Mouse (Mus musculus) midbrain, postnatal 0 days (tissue): ENCODE results near the gene Elk1. TPM values are rescaled to one million over a fixed set of nuclear protein-coding genes. Genes with fewer than 3 reads are reported as not detected.
A peak's percentile ranks its signal among the peaks of the same experiment; 100 is the strongest.

Source experiments
- ATAC-seq: fragments of 200-750 bp; cut with Nextera tagmentation; 2 replicates; pipeline ENCODE4 v1.8.0; 2017; ENCODE audit warnings: moderate number of reproducible peaks, mild to moderate bottlenecking, moderate TSS enrichment, moderate library complexity; ENCODE audit not compliant: low FRiP score
- DNase-seq: peaks from one replicate; pipeline ENCODE4 v3.0.0-alpha.2; 2015; ENCODE audit warnings: low spot score
- H3K27ac ChIP-seq: fragments of 300-500 bp; sonication (generic); 2 replicates; pipeline ENCODE4 v1.5.1; 2014; ENCODE audit warnings: low read depth, mild to moderate bottlenecking, low read length, mixed read lengths
- H3K27me3 ChIP-seq: fragments of 300-500 bp; sonication (generic); 2 replicates; pipeline ENCODE4 v1.6.1; 2014; ENCODE audit warnings: low read length, control low read depth, mixed read lengths; ENCODE audit not compliant: insufficient read depth
- H3K36me3 ChIP-seq: fragments of 300-500 bp; sonication (generic); 2 replicates; pipeline ENCODE4 v1.6.1; 2014; ENCODE audit warnings: low read length, control low read depth, mixed read lengths; ENCODE audit not compliant: insufficient read depth
- H3K4me1 ChIP-seq: fragments of 300-500 bp; sonication (generic); 2 replicates; pipeline ENCODE4 v1.6.1; 2014; ENCODE audit warnings: mild to moderate bottlenecking, control low read depth, antibody characterized with exemption, low read length, mixed read lengths; ENCODE audit not compliant: insufficient read depth
- H3K4me2 ChIP-seq: fragments of 300-500 bp; sonication (generic); 2 replicates; pipeline ENCODE4 v1.6.1; 2014; ENCODE audit warnings: low read depth, mild to moderate bottlenecking, low read length, mixed read lengths; ENCODE audit not compliant: poor library complexity, severe bottlenecking
- H3K4me3 ChIP-seq: fragments of 300-500 bp; sonication (generic); 2 replicates; pipeline ENCODE4 v1.5.1; 2014; ENCODE audit warnings: low read depth, mild to moderate bottlenecking, low read length, moderate library complexity
- H3K9ac ChIP-seq: fragments of 300-500 bp; sonication (generic); replicated peaks from 2 replicates; pipeline ENCODE4 v1.6.1; 2014; ENCODE audit warnings: mild to moderate bottlenecking, low read length, moderate library complexity, mixed read lengths; ENCODE audit not compliant: poor library complexity, severe bottlenecking
- H3K9me3 ChIP-seq: fragments of 300-500 bp; sonication (generic); 2 replicates; pipeline ENCODE4 v1.6.1; 2016; ENCODE audit warnings: low read length, control low read depth
- CTCF ChIP-seq: IDR thresholded peaks from 2 replicates; pipeline ENCODE4 v1.5.1; 2016; ENCODE audit warnings: antibody characterized with exemption, mild to moderate bottlenecking
- WGBS: fragments of 180-500 bp; shearing (Covaris S2); extraction: QIAGEN DNeasy Blood & Tissue Kit; methylation state at CpG from one replicate; pipeline ENCODE4 v1.1.7; 2014; 5-methylcytosine and 5-hydroxymethylcytosine counted together
- polyA plus RNA-seq: library from polyadenylated mRNA; unstranded; fragments of >200 nt; fragmentation: Nextera tagmentation; extraction: Ambion mirVana; gene quantifications from 2 replicates; pipeline ENCODE4 v1.2.1, GENCODE M21; 2015
- total RNA-seq: library from RNA; depleted of rRNA; stranded (reverse); fragments of >200 nt; gene quantifications from 2 replicates; pipeline ENCODE4 v1.2.3, GENCODE M21; 2014

The Elk1 gene
- total and polyA plus RNA-seq, 2 experiments from 2014 or later, result 16.7 to 38.4 TPM

DNA sequence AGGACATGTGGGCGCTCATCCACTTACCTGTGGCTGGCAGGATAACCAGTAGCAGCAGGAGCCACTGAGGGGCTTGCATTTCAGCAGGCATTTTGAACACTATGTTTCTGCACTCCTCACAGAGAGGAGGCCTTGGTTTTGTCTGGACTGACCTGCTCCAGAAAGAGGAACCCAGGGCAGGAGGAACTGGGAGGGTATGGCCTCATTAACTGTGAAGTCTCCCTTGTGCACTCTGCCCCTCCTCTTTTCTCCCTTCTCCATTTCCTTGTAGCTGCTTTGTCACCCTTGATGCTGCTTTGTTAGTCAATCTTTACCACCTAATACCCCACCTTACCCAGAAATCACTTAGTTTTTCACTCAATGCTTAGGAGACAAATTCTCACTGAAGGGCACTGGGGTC is 19.0 kb downstream of the Elk1 start, which contains the start of gene Cfp:
Gene Cfp, minus strand, starts transcription at position 192 of the 400 bp plus-strand sequence.
- Histone ChIP-seq H3K4me2 (no peak within 1 kb of the TSS), H3K27ac (no peak within 1 kb of the TSS), H3K4me3 (no peak within 1 kb of the TSS), H3K9me3 (no peaks in the 10 kb centered on the region), H3K9ac (no peak within 1 kb of the TSS), H3K4me1 (no peaks in the 10 kb centered on the region), H3K36me3 (peaks cover 11% of the 10 kb centered on the region; the same call in 1 of the 2 replicates), H3K27me3 (no peaks in the 10 kb centered on the region)
- 90% methylated on average over 1 of the region's 1 CpGs for WGBS
- no peak for ATAC-seq
- no peak for TF ChIP-seq CTCF
- no peak for DNase-seq

DNA sequence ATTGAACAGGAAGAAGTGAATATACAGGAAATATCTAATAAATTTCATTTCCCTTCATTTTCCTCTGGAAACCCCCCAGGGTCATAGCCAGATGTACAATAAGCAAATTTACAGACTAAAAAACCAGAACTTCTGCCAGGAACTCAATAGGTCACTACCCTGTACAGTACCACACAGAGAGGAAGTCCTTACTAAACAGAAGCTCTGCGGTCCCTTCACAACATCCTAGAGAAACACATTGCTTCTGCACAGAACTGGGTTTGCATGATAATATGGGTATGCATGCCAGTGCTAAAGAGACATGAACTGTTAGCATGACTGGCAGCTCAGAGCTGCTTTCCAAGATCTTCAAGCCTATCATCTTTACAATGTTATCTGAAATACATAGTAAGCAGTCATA is 20.5 kb downstream of the Elk1 start:
- H3K36me3 ChIP-seq, result peaks cover 6% of the 10 kb centered on the region; the same call in 1 of the 2 replicates
- H3K27ac ChIP-seq, result no peak overlapping the region
- TF ChIP-seq CTCF, result no peak
- ATAC-seq (no peak), DNase-seq (no peak)
- no peak overlapping the region for H3K9ac ChIP-seq
- H3K4me2 ChIP-seq, result no peak overlapping the region
- H3K27me3 ChIP-seq, result no peaks in the 10 kb centered on the region
- no peaks in the 10 kb centered on the region for H3K9me3 ChIP-seq
- 100% methylated on average over 1 of the region's 1 CpGs for WGBS
- H3K4me1 ChIP-seq, result no peaks in the 10 kb centered on the region
- no peak overlapping the region for H3K4me3 ChIP-seq

DNA sequence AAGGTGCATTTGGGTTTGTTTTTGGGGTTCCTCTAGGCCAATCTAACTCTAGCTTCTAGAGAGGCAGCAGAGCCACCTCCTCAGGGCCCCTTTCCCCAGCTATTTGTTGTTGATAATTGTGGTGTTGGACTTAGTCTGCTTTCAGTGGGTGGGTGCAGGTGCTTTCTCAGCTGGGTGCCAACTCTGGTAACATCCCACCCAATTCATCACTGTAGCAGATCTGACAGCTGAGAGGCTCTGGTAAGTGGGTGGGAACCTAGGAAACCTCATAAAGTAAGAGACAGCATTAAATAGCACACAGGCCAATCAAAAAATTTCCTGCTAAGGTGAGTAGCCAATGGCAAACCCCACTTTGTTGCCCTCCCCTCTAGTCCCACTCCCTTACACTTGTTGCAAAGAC is 25.4 kb downstream of the Elk1 start:
- no peak for DNase-seq
- Histone ChIP-seq H3K9me3 (no peaks in the 10 kb centered on the region), H3K36me3 (0 out of 2 replicates have a peak, but pooled peaks cover 6% of the 10 kb centered on the region), H3K27me3 (no peaks in the 10 kb centered on the region), H3K9ac (no peak overlapping the region), H3K4me1 (no peaks in the 10 kb centered on the region), H3K4me2 (no peak overlapping the region), H3K27ac (no peak overlapping the region), H3K4me3 (no peak overlapping the region)
- ATAC-seq, result no peak
- no peak for TF ChIP-seq CTCF

- DNase-seq (no peak), ATAC-seq (no peak)
- Histone ChIP-seq H3K9ac (no peak overlapping the region), H3K9me3 (no peaks in the 10 kb centered on the region), H3K27ac (no peak overlapping the region), H3K4me1 (no peaks in the 10 kb centered on the region; the same call in 1 of the 2 replicates), H3K36me3 (0 out of 2 replicates have a peak, but pooled peaks cover 6% of the 10 kb centered on the region), H3K4me2 (no peak overlapping the region), H3K27me3 (no peaks in the 10 kb centered on the region), H3K4me3 (no peak overlapping the region)
- no peak for TF ChIP-seq CTCF
- 68% methylated on average over 1 of the region's 1 CpGs for WGBS
Measured at GRCm38 (mm10) chrX:20923506-20923905, 26.9 kb downstream of the Elk1 start.

- H3K27ac ChIP-seq, result no peak overlapping the region
- peak; percentile 17; the same call in 1 of the 2 replicates for ATAC-seq
- peak overlapping the region; percentile 56; the same call in 1 of the 2 replicates for H3K4me2 ChIP-seq
- H3K27me3 ChIP-seq, result no peaks in the 10 kb centered on the region
- peak overlapping the region; percentile 56 for H3K4me3 ChIP-seq
- peaks cover 3% of the 10 kb centered on the region; the same call in 1 of the 2 replicates for H3K4me1 ChIP-seq
- no peaks in the 10 kb centered on the region for H3K36me3 ChIP-seq
- DNase-seq, result no peak
- H3K9ac ChIP-seq, result no peak overlapping the region
- no peak for TF ChIP-seq CTCF
- H3K9me3 ChIP-seq, result no peaks in the 10 kb centered on the region
- 45% methylated on average over 5 of the region's 5 CpGs for WGBS
Measured at GRCm38 (mm10) chrX:20921366-20921765, 29.0 kb downstream of the Elk1 start.

DNA sequence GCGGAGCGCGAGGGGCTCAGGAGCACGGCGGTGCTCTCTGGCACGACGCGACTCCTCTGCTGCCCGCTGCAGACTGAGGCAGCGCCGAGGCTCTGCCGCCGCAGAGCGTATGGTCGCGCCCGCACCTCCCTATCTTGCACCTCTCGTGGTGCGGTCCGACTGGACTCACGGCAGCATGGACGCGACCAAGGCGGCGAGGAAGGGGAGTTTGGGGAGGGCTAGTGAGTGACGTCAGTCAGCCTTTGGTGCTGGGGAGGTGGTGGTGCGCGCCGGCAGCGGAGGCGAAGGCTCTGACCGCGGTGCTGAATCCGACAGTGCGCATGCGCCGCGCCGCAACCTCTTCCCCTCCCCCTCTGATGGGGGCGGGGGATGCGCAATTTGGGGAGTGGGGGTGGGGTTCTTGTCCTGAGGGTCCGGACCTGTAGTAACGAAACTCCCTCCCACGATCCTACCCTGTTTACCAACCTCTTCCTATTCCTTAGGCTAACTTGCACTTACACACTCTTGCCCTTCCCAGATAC is 29.5 kb downstream of the Elk1 start, which contains the start of gene Syn1:
Gene Syn1, minus strand, starts transcription at position 161 of the 521 bp plus-strand sequence.
- Histone ChIP-seq H3K27ac (peak within 1 kb of the TSS; percentile 77), H3K36me3 (no peaks in the 10 kb centered on the region), H3K27me3 (no peaks in the 10 kb centered on the region), H3K4me3 (peak within 1 kb of the TSS; percentile 56), H3K9ac (peak within 1 kb of the TSS; percentile 71), H3K4me2 (peak within 1 kb of the TSS; percentile 56), H3K9me3 (no peaks in the 10 kb centered on the region), H3K4me1 (peaks cover 3% of the 10 kb centered on the region; the same call in 1 of the 2 replicates)
- TF ChIP-seq CTCF, result no peak; the same call in 1 of the 2 replicates
- WGBS, result 11% methylated on average over 37 of the region's 44 CpGs
- ATAC-seq (peak; percentile 96), DNase-seq (peak; percentile 94)
